Mouse (Mus musculus) adrenal gland, postnatal 14 days (tissue): ENCODE results near the gene Cyb5d1. TPM values are rescaled to one million over a fixed set of nuclear protein-coding genes. Genes with fewer than 3 reads are reported as not detected.

Experiments used
- DNase-seq: peaks from one replicate; pipeline ENCODE4 v3.0.0; 2021; ENCODE audit warnings: mixed read lengths
- total RNA-seq: library from RNA; stranded (reverse); gene quantifications from 2 replicates; pipeline ENCODE4 v1.2.3, GENCODE M21; 2021

The Cyb5d1 gene
- total RNA-seq, 1 experiment from 2014 or later, result 34.2 TPM

DNA sequence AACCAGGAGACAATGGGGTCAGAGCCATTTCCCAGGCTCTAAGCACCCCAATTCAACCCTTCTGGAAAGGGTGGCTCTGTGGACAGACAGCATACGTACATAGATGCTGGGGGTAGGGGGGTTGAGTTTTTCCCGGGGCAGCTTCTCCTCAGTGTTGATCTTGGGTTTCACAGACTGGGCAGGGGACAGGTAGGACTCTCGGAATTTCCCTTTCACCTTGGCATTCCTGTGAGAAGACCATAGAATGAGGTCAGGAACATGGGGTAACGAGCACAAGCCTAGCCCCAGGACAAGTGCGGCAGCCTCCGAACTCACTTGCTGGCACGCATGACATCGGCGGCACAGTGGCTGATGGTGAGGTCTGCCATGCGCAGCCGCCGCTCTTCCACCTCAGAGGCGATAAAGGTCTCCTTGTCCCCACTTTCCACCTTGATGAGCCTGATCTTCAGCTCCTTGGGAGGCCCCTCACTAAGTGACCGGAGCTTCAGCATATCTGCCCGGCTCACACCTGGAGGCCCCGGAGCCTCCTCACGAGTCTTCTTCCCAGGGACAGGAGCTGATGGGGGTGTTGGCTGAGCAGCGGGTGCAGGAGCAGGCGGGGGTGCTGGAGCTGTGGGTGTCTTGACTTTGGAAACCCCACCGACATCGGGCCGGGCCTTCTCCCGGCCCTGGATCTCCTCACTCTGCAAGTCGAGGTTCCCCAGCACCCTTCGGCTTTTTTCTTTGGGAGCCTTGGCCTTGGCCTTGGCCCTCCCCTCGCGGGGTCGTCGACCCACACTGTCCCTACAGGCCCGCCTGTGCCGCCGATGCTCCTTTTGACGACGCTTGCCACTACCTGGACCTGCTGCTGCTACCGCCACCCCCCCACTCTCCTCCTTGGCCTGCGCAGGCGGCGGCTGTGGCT is 8.5 kb upstream of the Cyb5d1 start:
- peak; percentile 18 for DNase-seq

- DNase-seq, result no peak
Measured at GRCm38 (mm10) chr11:69401987-69402386, 6.6 kb upstream of the Cyb5d1 start.

GRCm38 (mm10) chr11:69401210-69401637 is 5.8 kb upstream of the Cyb5d1 start:
- peak; percentile 93 for DNase-seq

- peak; percentile 17 for DNase-seq
Measured at GRCm38 (mm10) chr11:69400083-69400850, 4.8 kb upstream of the Cyb5d1 start.

- peak; percentile 42 for DNase-seq
Measured at GRCm38 (mm10) chr11:69399201-69400082, 4.0 kb upstream of the Cyb5d1 start.

GRCm38 (mm10) chr11:69398486-69399200 is 3.2 kb upstream of the Cyb5d1 start:
- peak; percentile 16 for DNase-seq

DNA sequence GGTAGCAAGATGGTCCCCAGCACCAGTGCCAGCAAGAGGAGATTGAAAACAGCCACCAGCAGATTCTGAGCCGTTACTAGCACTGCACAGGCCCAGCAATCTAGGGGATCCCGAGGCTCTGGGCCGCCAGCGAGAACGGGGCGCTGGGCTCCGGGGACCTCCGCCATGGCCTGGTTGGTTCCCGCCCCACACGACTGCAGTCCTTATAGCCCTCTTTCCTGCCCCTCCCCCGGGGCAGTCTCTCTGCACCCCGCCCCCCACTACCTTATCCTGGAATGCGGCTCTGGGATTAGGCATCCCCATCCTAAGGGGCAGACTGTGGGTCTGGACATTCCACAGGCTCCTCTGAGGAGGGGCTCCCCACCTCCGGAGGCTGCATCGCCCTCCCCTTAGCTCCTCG is 2.6 kb upstream of the Cyb5d1 start, which contains the start of gene Tmem88:
TSS of gene Tmem88 (minus strand) at position 176 of the 400 bp plus-strand sequence.
- DNase-seq, result peak; percentile 76

DNA sequence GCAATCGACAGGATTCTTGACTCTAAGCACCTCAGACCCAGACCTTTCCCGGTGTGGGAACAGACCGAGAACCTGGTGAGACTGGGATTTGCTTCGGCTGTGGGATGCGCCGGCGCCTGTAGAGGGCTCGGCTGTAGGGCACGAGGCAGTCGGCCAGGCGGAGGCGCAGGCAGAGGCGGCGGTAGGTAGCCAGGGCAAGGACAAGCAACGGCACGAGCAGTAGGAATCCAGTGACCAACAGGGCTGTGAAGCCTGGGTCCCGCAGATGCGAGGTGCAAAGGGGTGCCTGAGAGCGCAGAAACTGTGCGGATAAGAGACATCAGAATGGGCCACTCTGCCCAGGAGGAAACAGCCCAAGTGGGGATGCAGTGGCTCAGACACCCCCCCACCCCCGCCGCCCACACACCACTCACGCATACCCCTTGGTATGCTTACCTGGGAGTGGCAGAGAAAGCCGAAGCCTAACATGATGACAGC is 2.2 kb upstream of the Cyb5d1 start:
- DNase-seq, result peak; percentile 58

DNA sequence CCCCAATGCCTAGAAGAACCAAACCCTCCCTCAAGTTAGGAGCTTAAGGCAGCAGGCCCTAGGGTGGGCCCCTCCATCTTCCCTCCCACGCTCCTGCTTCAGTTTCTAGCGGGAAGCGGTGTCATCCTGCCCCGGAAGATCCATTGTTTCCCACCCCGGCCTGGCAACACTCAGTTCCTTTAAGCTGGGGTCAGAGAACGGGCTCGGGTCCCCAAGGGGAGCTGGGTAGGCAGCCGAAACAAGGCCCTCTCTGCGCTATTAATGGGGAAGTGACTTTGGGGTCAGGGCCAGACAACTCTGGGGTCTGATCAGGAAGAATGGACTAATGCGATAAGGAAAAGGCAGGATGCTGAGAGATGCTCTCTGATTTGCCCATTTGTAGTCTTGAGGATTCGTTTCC is 1.3 kb upstream of the Cyb5d1 start:
- peak; percentile 69 for DNase-seq

GRCm38 (mm10) chr11:69395634-69396373 is 373 bp upstream of the Cyb5d1 start:
- peak; percentile 96 for DNase-seq

GRCm38 (mm10) chr11:69394591-69395167 is 752 bp downstream of the Cyb5d1 start:
- DNase-seq, result peak; percentile 29

GRCm38 (mm10) chr11:69390400-69391034 is 4.9 kb downstream of the Cyb5d1 start:
- DNase-seq, result peak; percentile 80

- peak; percentile 91 for DNase-seq
Measured at GRCm38 (mm10) chr11:69389531-69390399, 5.7 kb downstream of the Cyb5d1 start.

DNA sequence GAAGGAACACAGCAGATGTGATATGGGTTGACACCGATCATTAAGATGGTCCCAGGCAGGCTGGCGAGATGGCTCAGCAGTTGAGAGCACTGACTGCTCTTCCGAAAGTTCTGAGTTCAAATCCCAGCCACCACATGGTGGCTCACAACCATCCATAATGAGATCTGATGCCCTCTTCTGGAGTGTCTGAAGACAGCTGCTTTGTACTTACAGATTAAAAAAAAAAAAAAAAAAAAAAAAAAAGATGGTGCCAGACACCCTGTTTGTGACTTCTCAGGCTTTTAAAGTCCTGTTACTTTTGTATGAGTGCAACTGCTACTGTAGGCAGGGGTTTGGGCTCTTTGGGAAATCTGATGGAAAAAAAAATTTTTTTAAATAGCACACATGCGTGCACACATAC is 6.8 kb downstream of the Cyb5d1 start:
- no peak for DNase-seq

- no peak for DNase-seq
Measured at GRCm38 (mm10) chr11:69386758-69387157, 8.7 kb downstream of the Cyb5d1 start.

DNA sequence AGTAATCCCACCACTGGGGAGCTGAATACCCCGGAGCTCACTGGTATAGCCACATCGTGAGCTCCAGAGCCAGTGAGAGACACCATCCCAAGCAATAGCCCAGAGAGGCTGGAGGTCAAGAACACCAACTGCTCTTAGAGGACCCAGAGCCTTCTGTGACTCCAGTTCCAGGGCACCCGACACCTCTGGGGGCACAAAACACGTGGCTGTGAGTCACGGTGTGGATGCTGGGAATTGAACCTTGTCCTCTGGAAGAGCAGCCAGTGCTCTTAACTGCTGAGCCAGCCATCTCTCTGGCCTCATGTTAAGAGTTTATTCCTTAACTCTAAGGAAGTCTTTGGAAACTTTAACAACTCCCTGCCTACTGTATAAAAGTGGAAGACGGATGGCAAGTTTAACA is 10.5 kb downstream of the Cyb5d1 start:
- DNase-seq, result no peak

DNA sequence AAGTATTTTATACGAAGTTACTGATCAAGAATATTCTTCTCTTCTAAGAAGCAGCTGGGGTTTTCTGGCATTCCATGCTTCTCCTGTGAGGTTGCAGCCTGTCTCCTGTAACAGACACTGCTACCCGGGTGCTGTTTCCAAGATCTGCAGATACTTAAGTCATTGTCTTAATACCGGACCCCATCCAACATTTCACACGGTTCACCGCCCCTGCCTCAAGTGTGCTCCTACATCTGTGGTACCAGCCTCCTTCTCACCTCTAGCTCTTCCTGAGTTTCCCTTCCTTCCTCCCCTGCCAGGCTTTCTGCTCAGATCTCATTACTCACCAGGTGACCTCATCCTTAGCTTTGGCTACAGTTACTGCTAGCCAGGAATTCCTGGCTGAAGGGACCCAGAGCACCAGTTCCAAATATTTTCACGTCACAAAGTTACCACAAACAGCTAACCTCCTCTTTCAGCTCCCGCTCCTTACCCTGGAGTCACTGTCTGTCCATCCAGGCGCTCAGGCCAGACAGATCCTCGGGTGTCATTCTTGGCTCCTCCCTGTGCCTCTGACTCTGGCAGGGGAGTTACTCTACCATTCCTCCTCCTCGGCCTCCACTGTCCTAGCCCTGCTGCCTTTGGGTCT is 12.8 kb downstream of the Cyb5d1 start:
- no peak for DNase-seq

- DNase-seq, result no peak
Measured at GRCm38 (mm10) chr11:69381356-69381755, 14.1 kb downstream of the Cyb5d1 start.
